Mouse (Mus musculus): ENCODE measurements around the gene Kars. TPM values are rescaled to one million over a fixed set of nuclear protein-coding genes. Genes with fewer than 3 reads are reported as not detected.

Gene Kars
- total and polyA plus RNA-seq, 3 experiments = 113 to 184 (median 177) TPM

DNA sequence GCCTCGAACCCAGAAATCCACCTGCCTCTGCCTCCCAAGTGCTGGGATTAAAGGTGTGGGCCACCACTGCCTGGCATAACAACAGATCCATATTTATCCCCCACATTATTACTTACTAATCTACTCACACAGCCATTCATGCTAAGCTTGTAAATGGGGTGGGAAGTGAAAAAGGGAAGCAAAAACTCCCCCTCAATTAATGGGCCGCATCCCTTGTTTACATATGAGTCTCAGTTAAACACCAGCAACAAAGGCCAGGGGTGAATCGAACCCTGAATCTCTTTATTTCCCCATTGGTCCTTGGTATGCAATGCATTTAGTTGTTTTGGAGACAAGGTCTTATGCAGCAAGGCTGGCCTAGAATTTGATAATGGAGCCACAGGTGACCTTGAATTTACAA, 60.3 kb downstream of the Kars start:
- Histone ChIP-seq H3K36me3 (replicated peaks) (peaks cover 82% of the 10 kb centered on the region), H3K4me1 (ENCODE audit: insufficient read depth, low read depth, low read length) (no peaks in the 10 kb centered on the region), H3K27me3 (ENCODE audit: insufficient read depth, low read length) (no peaks in the 10 kb centered on the region), H3K9me3 (replicated peaks) (no peaks in the 10 kb centered on the region), H3K4me3 (ENCODE audit: low read depth, low read length) (no peak overlapping the region)
- no peak for TF ChIP-seq CTCF (IDR thresholded peaks at IDR 0.05; ENCODE audit: low read depth, low read length)
- TF ChIP-seq GATA2 (IDR thresholded peaks at IDR 0.05; ENCODE audit: borderline replicate concordance, low read depth, low read length) = no peak
- TF ChIP-seq TAL1 (conservative IDR thresholded peaks at IDR 0.05; ENCODE audit: low read depth, low read length) = no peak
- TF ChIP-seq POLR2AphosphoS5 (IDR thresholded peaks at IDR 0.05; ENCODE audit: insufficient replicate concordance, low read depth, low read length) = no peak
- no peak for TF ChIP-seq GATA1 (IDR thresholded peaks at IDR 0.05; ENCODE audit: borderline replicate concordance, low read length)
- DNase-seq (ENCODE audit: low spot score) (no peak), ATAC-seq (ENCODE audit: extremely low read depth, insufficient number of reproducible peaks, low FRiP score, poor library complexity, severe bottlenecking) (no peak)

GRCm38 (mm10) chr8:111947954-111948353, 63.2 kb downstream of the Kars start:
- no peak overlapping the region for H3K4me3 ChIP-seq (ENCODE audit: low read depth, low read length)
- H3K27me3 ChIP-seq (ENCODE audit: insufficient read depth, low read length) = no peaks in the 10 kb centered on the region
- DNase-seq (ENCODE audit: low spot score) (no peak), ATAC-seq (ENCODE audit: extremely low read depth, insufficient number of reproducible peaks, low FRiP score, poor library complexity, severe bottlenecking) (no peak)
- TF ChIP-seq GATA1 (IDR thresholded peaks at IDR 0.05; ENCODE audit: borderline replicate concordance, low read length) = no peak
- TF ChIP-seq CTCF (IDR thresholded peaks at IDR 0.05; ENCODE audit: low read depth, low read length) = no peak
- no peak for TF ChIP-seq GATA2 (IDR thresholded peaks at IDR 0.05; ENCODE audit: borderline replicate concordance, low read depth, low read length)
- TF ChIP-seq TAL1 (conservative IDR thresholded peaks at IDR 0.05; ENCODE audit: low read depth, low read length) = no peak
- TF ChIP-seq POLR2AphosphoS5 (IDR thresholded peaks at IDR 0.05; ENCODE audit: insufficient replicate concordance, low read depth, low read length) = no peak
- H3K9me3 ChIP-seq (replicated peaks) = no peaks in the 10 kb centered on the region
- no peaks in the 10 kb centered on the region for H3K4me1 ChIP-seq (ENCODE audit: insufficient read depth, low read depth, low read length)
- peaks cover 81% of the 10 kb centered on the region for H3K36me3 ChIP-seq (replicated peaks)

- Histone ChIP-seq H3K9me3 (replicated peaks) (no peaks in the 10 kb centered on the region), H3K36me3 (replicated peaks) (peaks cover 83% of the 10 kb centered on the region), H3K27me3 (ENCODE audit: insufficient read depth, low read length) (no peaks in the 10 kb centered on the region), H3K4me1 (ENCODE audit: insufficient read depth, low read depth, low read length) (peaks cover 2% of the 10 kb centered on the region; the same call in 1 of the 2 replicates), H3K4me3 (ENCODE audit: low read depth, low read length) (no peak overlapping the region)
- DNase-seq (ENCODE audit: low spot score) = no peak
- no peak for TF ChIP-seq GATA2 (IDR thresholded peaks at IDR 0.05; ENCODE audit: borderline replicate concordance, low read depth, low read length)
- TF ChIP-seq POLR2AphosphoS5 (IDR thresholded peaks at IDR 0.05; ENCODE audit: insufficient replicate concordance, low read depth, low read length) = no peak
- no peak for TF ChIP-seq GATA1 (IDR thresholded peaks at IDR 0.05; ENCODE audit: borderline replicate concordance, low read length)
- TF ChIP-seq TAL1 (conservative IDR thresholded peaks at IDR 0.05; ENCODE audit: low read depth, low read length) = no peak
- no peak for TF ChIP-seq CTCF (IDR thresholded peaks at IDR 0.05; ENCODE audit: low read depth, low read length)
- no peak for ATAC-seq (ENCODE audit: extremely low read depth, insufficient number of reproducible peaks, low FRiP score, poor library complexity, severe bottlenecking)
Observed at GRCm38 (mm10) chr8:111947144-111947543, 64.0 kb downstream of the Kars start.

GRCm38 (mm10) chr8:111943544-111943943, 67.6 kb downstream of the Kars start:
- Histone ChIP-seq H3K27me3 (ENCODE audit: insufficient read depth, low read length) (no peaks in the 10 kb centered on the region), H3K36me3 (replicated peaks) (peaks cover 58% of the 10 kb centered on the region), H3K4me1 (ENCODE audit: insufficient read depth, low read depth, low read length) (peaks cover 26% of the 10 kb centered on the region)

More at GRCm38 (mm10) chr8:111943544-111943943, 67.6 kb downstream of the Kars start:
- Histone ChIP-seq H3K4me3 (ENCODE audit: low read depth, low read length) (no peak overlapping the region), H3K9me3 (replicated peaks) (no peaks in the 10 kb centered on the region)
- TF ChIP-seq GATA1 (IDR thresholded peaks at IDR 0.05; ENCODE audit: borderline replicate concordance, low read length) (no peak), CTCF (IDR thresholded peaks at IDR 0.05; ENCODE audit: low read depth, low read length) (no peak), GATA2 (IDR thresholded peaks at IDR 0.05; ENCODE audit: borderline replicate concordance, low read depth, low read length) (no peak), TAL1 (conservative IDR thresholded peaks at IDR 0.05; ENCODE audit: low read depth, low read length) (no peak), POLR2AphosphoS5 (IDR thresholded peaks at IDR 0.05; ENCODE audit: insufficient replicate concordance, low read depth, low read length) (no peak)
- ATAC-seq (ENCODE audit: extremely low read depth, insufficient number of reproducible peaks, low FRiP score, poor library complexity, severe bottlenecking) (no peak), DNase-seq (ENCODE audit: low spot score) (no peak)

Other genes starting within 250 kb of the Kars start
- gene Cfdp1, start 157.0 kb downstream of the Kars start, total RNA-seq (2014; fragmentation: Nextera tagmentation) = 140 and 160 TPM in 2 replicates
- 214 and 229 TPM in 2 replicates for gene Cfdp1, start 157.0 kb downstream of the Kars start, total RNA-seq (2017)
- 20.7 and 26.1 TPM in 2 replicates for gene Cfdp1, start 157.0 kb downstream of the Kars start, polyA plus RNA-seq (2012)
- gene Tmem170, start 134.6 kb downstream of the Kars start, total RNA-seq (2014; fragmentation: Nextera tagmentation) = 10.2 and 12.5 TPM in 2 replicates
- gene Tmem170, start 134.6 kb downstream of the Kars start, total RNA-seq (2017) = 2.8 and 3.2 TPM in 2 replicates
- gene Tmem170, start 134.6 kb downstream of the Kars start, polyA plus RNA-seq (2012) = 0.51 and 0.52 TPM in 2 replicates
- gene Chst5, start 100.9 kb downstream of the Kars start, total RNA-seq (2014; fragmentation: Nextera tagmentation) = not detected in 2 replicates
- gene Chst5, start 100.9 kb downstream of the Kars start, total RNA-seq (2017) = 0.05 TPM in 1 of 2 replicates, not detected in the other
- gene Chst5, start 100.9 kb downstream of the Kars start, polyA plus RNA-seq (2012) = not detected in 2 replicates
- 10.7 and 15.2 TPM in 2 replicates for gene Tmem231, start 77.4 kb downstream of the Kars start, total RNA-seq (2014; fragmentation: Nextera tagmentation)
- gene Tmem231, start 77.4 kb downstream of the Kars start, total RNA-seq (2017) = 7.0 and 8.9 TPM in 2 replicates
- gene Tmem231, start 77.4 kb downstream of the Kars start, polyA plus RNA-seq (2012) = 8.8 and 9.1 TPM in 2 replicates
- gene Gabarapl2, start 70.6 kb downstream of the Kars start, total RNA-seq (2014; fragmentation: Nextera tagmentation) = 36.6 and 43.8 TPM in 2 replicates
- gene Gabarapl2, start 70.6 kb downstream of the Kars start, total RNA-seq (2017) = 50.4 and 53.7 TPM in 2 replicates
- gene Gabarapl2, start 70.6 kb downstream of the Kars start, polyA plus RNA-seq (2012) = 2.1 and 3.7 TPM in 2 replicates
- 19.2 and 20.1 TPM in 2 replicates for gene Adat1, start 19.0 kb downstream of the Kars start, total RNA-seq (2014; fragmentation: Nextera tagmentation)
- gene Adat1, start 19.0 kb downstream of the Kars start, total RNA-seq (2017) = 7.6 and 8.2 TPM in 2 replicates
- 1.5 and 3.3 TPM in 2 replicates for gene Adat1, start 19.0 kb downstream of the Kars start, polyA plus RNA-seq (2012)
- 18.4 and 26.1 TPM in 2 replicates for gene Terf2ip, start 75 bp upstream of the Kars start, total RNA-seq (2014; fragmentation: Nextera tagmentation)
- gene Terf2ip, start 75 bp upstream of the Kars start, total RNA-seq (2017) = 18.1 and 20.6 TPM in 2 replicates
- gene Terf2ip, start 75 bp upstream of the Kars start, polyA plus RNA-seq (2012) = 8.7 and 10.8 TPM in 2 replicates
- not detected in 2 replicates for gene Gm6793, start 3.7 kb upstream of the Kars start, total RNA-seq (2014; fragmentation: Nextera tagmentation)
- gene Gm6793, start 3.7 kb upstream of the Kars start, total RNA-seq (2017) = 0.06 and 0.11 TPM in 2 replicates
- gene Gm6793, start 3.7 kb upstream of the Kars start, polyA plus RNA-seq (2012) = 0.24 TPM in 1 of 2 replicates, not detected in the other